Mouse (Mus musculus) heart, adult 2 months (tissue): ENCODE data around the gene Impdh2.
"Not testable (repeated sequence)": the region's sequence is repeated elsewhere in the genome, so short reads cannot be mapped to it uniquely, and the experiment has no call there.

ENCODE experiments used
- CTCF ChIP-seq: fragments of 200-600 bp; IDR thresholded peaks from 2 replicates; pipeline ENCODE4 v1.8.1; 2022; ENCODE audit warnings: antibody characterized with exemption, mild to moderate bottlenecking, moderate library complexity
- POLR2A ChIP-seq: fragments of 200-500 bp; IDR thresholded peaks from 2 replicates; pipeline ENCODE4 v1.6.1; 2011; ENCODE audit warnings: mild to moderate bottlenecking, low read depth, low read length, control low read depth; ENCODE audit not compliant: insufficient read depth

- TF ChIP-seq POLR2A, CTCF: not testable (repeated sequence)
Observed at GRCm38 (mm10) chr9:108607929-108608328, 47.8 kb downstream of the Impdh2 start.
